Mouse (Mus musculus) kidney, adult 2 months (tissue): ENCODE results near the gene Irgm2.

Experiments
- CTCF ChIP-seq: fragments of 200-500 bp; conservative IDR thresholded peaks from 2 replicates; pipeline ENCODE4 v1.5.1; 2011; ENCODE audit warnings: low read depth, mild to moderate bottlenecking, control low read depth, low read length, moderate library complexity, mixed read lengths; ENCODE audit not compliant: insufficient read depth, insufficient read length
- POLR2A ChIP-seq: fragments of 200-500 bp; IDR thresholded peaks from one replicate; pipeline ENCODE4 v1.6.1; 2011; ENCODE audit warnings: low read depth, low read length, control low read depth

DNA sequence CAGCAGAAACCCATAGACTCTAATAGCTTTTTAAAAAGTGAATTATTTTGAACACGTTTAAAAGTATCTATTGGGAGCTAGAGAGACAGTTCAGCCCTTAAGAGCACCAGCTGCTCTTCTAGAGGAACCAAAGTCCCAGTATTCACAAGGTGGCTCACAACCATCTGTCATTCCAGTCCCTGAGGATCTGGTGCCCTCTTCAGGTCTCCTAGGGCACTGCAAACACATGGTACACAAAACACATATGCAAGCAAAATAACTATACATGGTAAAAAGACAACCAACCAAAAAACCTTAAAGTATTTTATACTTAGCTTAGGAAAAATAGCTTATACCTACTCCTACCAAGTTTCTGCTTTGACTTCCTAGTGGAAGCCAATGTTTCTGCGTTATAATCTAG lies 34.3 kb upstream of the Irgm2 start:
- TF ChIP-seq POLR2A = no peak
- 0 out of 2 replicates have a peak, but pooled peaks have one; percentile 17 for TF ChIP-seq CTCF
